Mouse (Mus musculus) cerebellum, adult 9-10 months (tissue): ENCODE results near the gene OR5BS1P.
"Not testable (repeated sequence)": the region's sequence is repeated elsewhere in the genome, so short reads cannot be mapped to it uniquely, and the experiment has no call there.

ENCODE experiments used
- DNase-seq: peaks from one replicate; pipeline ENCODE4 v3.0.0; 2022

Gene OR5BS1P

GRCm38 (mm10) chr15:98507321-98507720, 37.6 kb downstream of the OR5BS1P start:
- no peak for DNase-seq

- DNase-seq, result no peak
Measured at GRCm38 (mm10) chr15:98509387-98509786, 39.7 kb downstream of the OR5BS1P start.

GRCm38 (mm10) chr15:98510438-98511385, 41.0 kb downstream of the OR5BS1P start:
- peak; percentile 76 for DNase-seq

- DNase-seq, result peak; percentile 7
Measured at GRCm38 (mm10) chr15:98511386-98511928, 41.8 kb downstream of the OR5BS1P start.

- DNase-seq, result peak; percentile 30
Measured at GRCm38 (mm10) chr15:98512232-98512631, 42.5 kb downstream of the OR5BS1P start.

GRCm38 (mm10) chr15:98512799-98513321, 43.2 kb downstream of the OR5BS1P start:
- peak; percentile 68 for DNase-seq

- not testable (repeated sequence) for DNase-seq
Measured at GRCm38 (mm10) chr15:98513676-98514075, 44.0 kb downstream of the OR5BS1P start.

GRCm38 (mm10) chr15:98514146-98514545, 44.5 kb downstream of the OR5BS1P start:
- DNase-seq, result no peak

GRCm38 (mm10) chr15:98514845-98515244, 45.1 kb downstream of the OR5BS1P start:
- DNase-seq, result not testable (repeated sequence)

GRCm38 (mm10) chr15:98517380-98518355, 48.0 kb downstream of the OR5BS1P start:
- peak; percentile 72 for DNase-seq

GRCm38 (mm10) chr15:98521245-98521644, 51.5 kb downstream of the OR5BS1P start:
- no peak for DNase-seq

- no peak for DNase-seq
Measured at GRCm38 (mm10) chr15:98526057-98526456, 56.4 kb downstream of the OR5BS1P start.

GRCm38 (mm10) chr15:98527056-98527771, 57.5 kb downstream of the OR5BS1P start:
- no peak for DNase-seq

- DNase-seq, result no peak
Measured at GRCm38 (mm10) chr15:98528066-98528563, 58.4 kb downstream of the OR5BS1P start.
